Mouse (Mus musculus): ENCODE results near the gene Abhd6. TPM values are rescaled to one million over a fixed set of nuclear protein-coding genes. Genes with fewer than 3 reads are reported as not detected.
A peak's percentile ranks its signal among the peaks of the same experiment; 100 is the strongest.

Gene Abhd6
- total RNA-seq, 2 experiments from 2014 or later, result 77.1 to 78.0 TPM

- peak overlapping the region; percentile 8; the same call in 1 of the 2 replicates for H3K27ac ChIP-seq
- TF ChIP-seq CTCF (conservative IDR thresholded peaks at IDR 0.05), result no peak
- no peak for DNase-seq (ENCODE audit: low spot score in 2 of 2)
- no peak overlapping the region for H3K4me3 ChIP-seq
These were observed 21.8 kb downstream of the Abhd6 start for GRCm38 (mm10) chr14:8024469-8024868.

- no peak overlapping the region for H3K27ac ChIP-seq
- H3K4me3 ChIP-seq, result no peak overlapping the region
- no peak for DNase-seq (ENCODE audit: low spot score in 2 of 2)
- TF ChIP-seq CTCF (conservative IDR thresholded peaks at IDR 0.05), result no peak
These were observed 22.2 kb downstream of the Abhd6 start for GRCm38 (mm10) chr14:8024936-8025335.

- Histone ChIP-seq H3K27ac (peak overlapping the region; percentile 71), H3K4me3 (no peak overlapping the region)
- TF ChIP-seq CTCF (conservative IDR thresholded peaks at IDR 0.05), result no peak
- DNase-seq (ENCODE audit: low spot score in 2 of 2), result no peak
These were observed 24.2 kb downstream of the Abhd6 start for GRCm38 (mm10) chr14:8026769-8027531.

- DNase-seq (ENCODE audit: low spot score in 2 of 2), result no peak
- H3K4me3 ChIP-seq, result no peak overlapping the region
- no peak for TF ChIP-seq CTCF (conservative IDR thresholded peaks at IDR 0.05)
- H3K27ac ChIP-seq, result peak overlapping the region; percentile 54
These were observed 25.4 kb downstream of the Abhd6 start for GRCm38 (mm10) chr14:8028086-8028485.

DNA sequence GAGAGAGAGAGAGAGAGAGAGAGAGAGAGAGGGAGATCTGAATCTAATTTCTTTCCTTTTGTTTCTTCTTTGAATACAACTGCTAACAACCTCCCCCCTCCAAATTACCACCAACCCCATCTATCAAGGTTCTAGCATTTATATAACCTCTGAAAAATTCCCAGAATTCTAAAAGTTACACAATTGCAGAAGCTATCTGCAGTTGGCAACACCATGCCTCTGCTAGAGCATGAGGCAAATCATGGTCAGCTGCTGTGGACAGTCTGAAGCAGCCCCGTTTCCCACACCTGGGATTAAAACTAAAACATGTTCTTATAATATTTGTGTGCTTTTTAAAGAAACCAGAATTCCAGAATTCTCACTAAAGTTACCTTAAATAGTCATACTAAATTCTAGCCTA is 27.1 kb downstream of the Abhd6 start:
- no peak for DNase-seq (ENCODE audit: low spot score in 2 of 2)
- no peak overlapping the region for H3K4me3 ChIP-seq
- peak overlapping the region; percentile 88 for H3K27ac ChIP-seq
- no peak for TF ChIP-seq CTCF (conservative IDR thresholded peaks at IDR 0.05)

DNA sequence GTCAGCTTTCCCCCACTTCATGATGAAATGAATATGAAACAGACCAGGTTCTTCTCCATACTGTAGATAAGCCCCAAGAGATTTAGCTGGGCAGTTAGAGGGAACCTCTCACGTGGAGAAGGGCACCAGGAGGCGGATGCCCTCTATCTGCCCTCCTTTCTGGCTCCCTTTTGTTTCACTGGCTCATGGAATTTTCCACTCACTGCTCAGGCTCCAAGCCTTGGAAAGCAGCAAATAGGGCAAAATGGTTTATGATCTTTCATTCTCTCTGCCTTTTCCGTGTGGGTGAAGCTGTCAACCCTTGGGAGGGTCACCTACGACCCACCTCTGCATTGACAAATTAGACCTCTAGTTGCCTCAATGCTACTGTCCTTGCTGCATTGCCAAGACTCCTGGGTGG is 27.8 kb downstream of the Abhd6 start:
- TF ChIP-seq CTCF (conservative IDR thresholded peaks at IDR 0.05), result no peak
- H3K27ac ChIP-seq, result peak overlapping the region; percentile 88
- H3K4me3 ChIP-seq, result no peak overlapping the region
- no peak for DNase-seq (ENCODE audit: low spot score in 2 of 2)

- DNase-seq (ENCODE audit: low spot score in 2 of 2), result peak; percentile 44 to 55
- Histone ChIP-seq H3K4me3 (no peak overlapping the region), H3K27ac (peak overlapping the region; percentile 88)
- no peak for TF ChIP-seq CTCF (conservative IDR thresholded peaks at IDR 0.05)
These were observed 29.6 kb downstream of the Abhd6 start for GRCm38 (mm10) chr14:8032087-8032944.

- Histone ChIP-seq H3K27ac (no peak overlapping the region), H3K4me3 (no peak overlapping the region)
- no peak for TF ChIP-seq CTCF (conservative IDR thresholded peaks at IDR 0.05)
- DNase-seq (ENCODE audit: low spot score in 2 of 2), result no peak
These were observed 31.9 kb downstream of the Abhd6 start for GRCm38 (mm10) chr14:8034561-8034960.

DNA sequence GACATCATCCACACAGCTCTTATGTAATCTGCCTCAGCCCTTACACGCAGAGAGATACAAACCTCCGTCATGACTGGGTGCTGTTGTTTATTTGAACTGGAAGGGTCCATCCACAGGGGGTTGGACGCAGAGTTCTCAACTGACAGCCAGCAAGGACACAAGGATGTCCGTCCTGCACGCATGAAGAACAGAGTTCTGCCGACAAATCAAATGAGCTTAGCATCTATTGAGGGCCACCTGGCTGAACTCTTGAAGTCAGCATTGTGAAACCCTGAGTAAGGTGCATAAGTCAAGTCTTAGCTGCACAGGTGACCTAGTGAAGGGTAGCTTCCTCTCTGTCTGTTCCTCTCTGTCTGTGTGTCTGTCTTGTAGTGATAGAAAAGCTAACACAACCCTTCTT is 33.2 kb downstream of the Abhd6 start:
- H3K4me3 ChIP-seq, result no peak overlapping the region
- no peak for DNase-seq (ENCODE audit: low spot score in 2 of 2)
- H3K27ac ChIP-seq, result peak overlapping the region; percentile 21; the same call in 1 of the 2 replicates
- TF ChIP-seq CTCF (conservative IDR thresholded peaks at IDR 0.05), result no peak

DNA sequence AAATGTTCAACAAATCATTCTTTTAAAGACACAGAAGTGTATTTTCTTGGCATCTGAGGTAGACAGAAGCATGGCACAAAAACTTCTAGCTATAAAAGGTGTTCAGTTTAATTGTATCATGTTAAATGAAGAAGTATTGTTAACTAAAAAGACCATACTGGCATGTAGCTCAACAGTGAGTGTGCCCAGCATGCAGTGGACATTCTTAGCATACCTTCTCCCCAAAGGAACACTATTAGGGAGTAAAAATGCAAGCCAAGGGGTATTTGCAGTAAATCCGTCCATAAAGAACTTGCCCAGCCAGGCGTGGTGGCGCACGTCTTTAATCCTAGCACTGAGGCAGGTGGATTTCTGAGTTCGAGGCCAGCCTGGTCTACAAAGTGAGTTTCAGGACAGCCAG is 33.7 kb downstream of the Abhd6 start:
- Histone ChIP-seq H3K27ac (peak overlapping the region; percentile 21; the same call in 1 of the 2 replicates), H3K4me3 (no peak overlapping the region)
- TF ChIP-seq CTCF (conservative IDR thresholded peaks at IDR 0.05), result no peak
- DNase-seq (ENCODE audit: low spot score in 2 of 2), result no peak

- no peak for DNase-seq (ENCODE audit: low spot score in 2 of 2)
- Histone ChIP-seq H3K27ac (peak overlapping the region; percentile 85), H3K4me3 (no peak overlapping the region)
- TF ChIP-seq CTCF (conservative IDR thresholded peaks at IDR 0.05), result no peak
These were observed 35.4 kb downstream of the Abhd6 start for GRCm38 (mm10) chr14:8038150-8038549.

DNA sequence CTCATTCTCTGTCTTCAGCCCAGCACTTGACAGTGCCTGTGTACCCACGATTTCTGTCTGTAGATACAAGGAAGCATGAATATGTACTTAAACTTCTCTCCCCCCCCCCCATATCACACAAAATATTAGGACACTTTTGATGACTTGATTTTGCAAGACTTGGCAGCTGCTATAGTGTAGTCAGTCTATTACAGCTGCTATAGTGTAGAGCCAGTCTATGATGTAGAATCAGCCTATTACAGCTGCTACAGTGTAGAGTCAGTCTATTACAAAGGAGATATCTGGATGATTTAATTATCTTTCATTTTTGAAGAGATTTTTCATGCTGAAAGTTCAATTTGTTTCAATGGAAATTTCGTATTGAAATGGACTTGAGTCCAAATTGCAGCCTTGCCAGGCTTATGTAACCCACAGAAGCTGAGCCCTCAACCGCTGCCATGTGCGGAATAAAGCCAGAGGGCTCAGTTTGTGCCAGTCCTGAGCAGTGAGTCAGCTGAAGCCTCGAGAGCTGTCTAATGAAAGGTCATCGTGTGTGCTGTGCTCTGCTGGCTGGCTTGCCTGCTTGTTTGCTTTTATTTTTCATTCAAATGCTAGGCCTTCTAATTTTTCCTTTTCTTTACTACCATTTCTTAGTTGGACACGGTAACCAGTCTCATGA is 36.2 kb downstream of the Abhd6 start:
- DNase-seq (ENCODE audit: low spot score in 2 of 2), result peak; percentile 52 to 64
- Histone ChIP-seq H3K27ac (peak overlapping the region; percentile 85), H3K4me3 (no peak overlapping the region)
- no peak for TF ChIP-seq CTCF (conservative IDR thresholded peaks at IDR 0.05)

GRCm38 (mm10) chr14:8040179-8040578 is 37.5 kb downstream of the Abhd6 start:
- no peak for DNase-seq (ENCODE audit: low spot score in 2 of 2)
- no peak for TF ChIP-seq CTCF (conservative IDR thresholded peaks at IDR 0.05)
- no peak overlapping the region for H3K4me3 ChIP-seq

More at GRCm38 (mm10) chr14:8040179-8040578, 37.5 kb downstream of the Abhd6 start:
- peak overlapping the region; percentile 85; the same call in 1 of the 2 replicates for H3K27ac ChIP-seq
